Mouse (Mus musculus): ENCODE data around the gene Gm9376. TPM values are rescaled to one million over a fixed set of nuclear protein-coding genes. Genes with fewer than 3 reads are reported as not detected.

The Gm9376 gene
- polyA plus RNA-seq (2014; fragmentation: Illumina TruSeq; extraction: RNeasy Lipid Tissue Mini Kit (QIAGEN cat#74804); ENCODE audit: low read depth, low replicate concordance): not detected

GRCm38 (mm10) chr14:118266660-118267059, at the start of gene Gm9376:
Gene Gm9376 (plus strand): TSS chr14:118266960.

GRCm38 (mm10) chr14:118236886-118237289, 29.9 kb upstream of the Gm9376 start, which contains the start of gene Sox21:
Gene Sox21 (minus strand): TSS chr14:118237030.

Other genes starting within 250 kb of the Gm9376 start
- 4.8 TPM for gene Dct, start 214.7 kb upstream of the Gm9376 start, polyA plus RNA-seq (2014; fragmentation: Illumina TruSeq; extraction: RNeasy Lipid Tissue Mini Kit (QIAGEN cat#74804); ENCODE audit: low read depth, low replicate concordance)
- 12.0 TPM for gene Tgds, start 134.2 kb upstream of the Gm9376 start, polyA plus RNA-seq (2014; fragmentation: Illumina TruSeq; extraction: RNeasy Lipid Tissue Mini Kit (QIAGEN cat#74804); ENCODE audit: low read depth, low replicate concordance)
- gene Gpr180, start 129.8 kb upstream of the Gm9376 start, polyA plus RNA-seq (2014; fragmentation: Illumina TruSeq; extraction: RNeasy Lipid Tissue Mini Kit (QIAGEN cat#74804); ENCODE audit: low read depth, low replicate concordance): 21.8 TPM
- not detected for gene Sox21, start 29.9 kb upstream of the Gm9376 start, polyA plus RNA-seq (2014; fragmentation: Illumina TruSeq; extraction: RNeasy Lipid Tissue Mini Kit (QIAGEN cat#74804); ENCODE audit: low read depth, low replicate concordance)